ENCODE assay signal across 12 mouse cellular contexts in the genomic region with DNA sequence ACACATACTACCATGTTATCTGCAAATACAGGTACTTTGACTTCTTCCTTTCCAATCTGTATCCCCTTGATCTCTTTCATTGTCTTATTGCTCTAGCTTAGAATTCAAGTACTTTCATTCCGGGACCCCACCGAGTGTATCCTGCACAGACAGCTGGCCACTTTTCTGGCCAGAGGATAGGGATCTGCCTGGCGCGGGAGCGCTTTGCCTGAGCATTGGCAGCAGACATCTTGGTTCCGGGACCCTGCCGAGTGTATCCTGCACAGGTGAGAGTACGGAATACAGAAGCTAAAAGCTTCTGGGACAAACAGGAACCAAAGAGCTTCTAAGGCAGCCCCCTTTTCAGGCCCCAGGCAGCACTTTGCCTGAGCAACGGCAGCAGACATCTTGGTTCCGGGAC. TPM values are rescaled to one million over a fixed set of nuclear protein-coding genes. Genes with fewer than 3 reads are reported as not detected.
A peak's percentile ranks its signal among the peaks of the same experiment; 100 is the strongest.
DNase-seq lines count a peak whose midpoint lies in the region.
"Not testable (repeated sequence)": the region's sequence is repeated elsewhere in the genome, so short reads cannot be mapped to it uniquely, and the experiment has no call there.
"Had no signal": no experiment of that assay in that cellular context is flagged by ENCODE, and none has a peak within 500 bp of the region (broad histone marks: within the 10 kb centered on the region; RNA-seq: fewer than 3 reads in every experiment).

No protein-coding gene starts in this region.

- DNase-seq in cerebellum, adult 11 months, result peak; percentile 6
- peak; percentile 9 to 13 for DNase-seq in cerebellum, adult 18-20 months
- DNase-seq in cerebellum, adult 8-10 months, result peak; percentile 1
- peak; percentile 28 for DNase-seq in cerebellum, adult 9-11 months
- DNase-seq in cerebellum, postnatal 14 days, result peak; percentile 51 to 57
- DNase-seq in cerebellum, postnatal 36 days, result peak; percentile 7 to 15
- peak; percentile 43 for DNase-seq in left cerebral cortex, postnatal 4 days

- intact Hi-C loops in left cerebral cortex, postnatal 4 days (cut with DNase I), result not testable (repeated sequence)

RNA-seq across cellular contexts. Expression of gene Ces2e, which starts 16.4 kb away (rescaled TPM):
- total RNA-seq in left cerebral cortex, postnatal 4 days (2021), result not detected
- total RNA-seq: common myeloid progenitor, adult 5-6 weeks had no signal

RNA-seq across cellular contexts. Expression of gene Ces2f, which starts 37.5 kb away (rescaled TPM):
- total RNA-seq in left cerebral cortex, postnatal 4 days (2021), result not detected
- total RNA-seq: adrenal gland, adult 18-20 months; adrenal gland, adult 8-10 months; adrenal gland, postnatal 14 days; adrenal gland, postnatal 36 days; common myeloid progenitor, adult 5-6 weeks had no signal

RNA-seq across cellular contexts. Expression of gene Ces2g, which starts 51.9 kb away (rescaled TPM):
- under 1 TPM; 0.22 to 0.40 TPM for total RNA-seq in left cerebral cortex, postnatal 4 days (2021)

Comparison
In these comparisons a context has a peak if more than half of its experiments do, and no peak if none do; other contexts are left out.
1. Peak in every context shown above with its lines: DNase-seq.
2. DNase-seq: peak in every context shown above with its lines; median percentile 54 in cerebellum, postnatal 14 days; 43 in left cerebral cortex, postnatal 4 days; 28 in cerebellum, adult 9-11 months; 11 in cerebellum, adult 18-20 months; 11 in cerebellum, postnatal 36 days; 6 in cerebellum, adult 11 months; 1 in cerebellum, adult 8-10 months.